Mouse (Mus musculus) C2C12 (cell line): ENCODE measurements at regions not wholly inside any gene's neighbourhood (a gene's known extent, or its start where the extent isn't known, plus 50 kb on each side); places are given as distances from the start of the nearest gene placed in this dataset.

Experiments
- H3K27me3 ChIP-seq: one replicate; pipeline ENCODE4 v1.6.1; 2011; ENCODE audit not compliant: control insufficient read depth, insufficient read depth, insufficient read length
- H3K36me3 ChIP-seq: one replicate; pipeline ENCODE4 v1.6.1; 2011; ENCODE audit not compliant: control insufficient read depth, insufficient read depth
- H3K4me3 ChIP-seq: one replicate; pipeline ENCODE4 v1.5.1; 2011; ENCODE audit warnings: mild to moderate bottlenecking, control low read depth; ENCODE audit not compliant: poor library complexity, insufficient read depth, severe bottlenecking
- H3K79me2 ChIP-seq: one replicate; pipeline ENCODE4 v1.6.1; 2011; ENCODE audit not compliant: control insufficient read depth, insufficient read depth
- H3K79me3 ChIP-seq: one replicate; pipeline ENCODE4 v1.6.1; 2011; ENCODE audit warnings: low read depth, control low read depth
- H3ac ChIP-seq: one replicate; pipeline ENCODE3; 2011; ENCODE audit warnings: low read depth; ENCODE audit not compliant: control insufficient read depth, insufficient read length
- CEBPB ChIP-seq: IDR thresholded peaks from one replicate; pipeline ENCODE4 v1.6.1; 2011; ENCODE audit warnings: low read depth, mild to moderate bottlenecking, control low read depth, moderate library complexity
- CTCF ChIP-seq: IDR thresholded peaks from one replicate; pipeline ENCODE4 v1.5.1; 2011; ENCODE audit not compliant: control insufficient read depth, insufficient read depth, insufficient read length
- FOSL1 ChIP-seq: IDR thresholded peaks from one replicate; pipeline ENCODE4 v1.8.0; 2011; ENCODE audit warnings: mild to moderate bottlenecking, low read length; ENCODE audit not compliant: poor library complexity, insufficient read depth, severe bottlenecking
- MAX ChIP-seq: IDR thresholded peaks from one replicate; pipeline ENCODE4 v1.6.1; 2011; ENCODE audit warnings: mild to moderate bottlenecking, control low read depth
- MYOD1 ChIP-seq: IDR thresholded peaks from one replicate; pipeline ENCODE4 v1.6.1; 2011; ENCODE audit warnings: low read depth; ENCODE audit not compliant: control insufficient read depth, insufficient read length
- MYOG ChIP-seq: IDR thresholded peaks from one replicate; pipeline ENCODE4 v1.6.1; 2011; ENCODE audit not compliant: control insufficient read depth, insufficient read length; ENCODE audit errors: extremely low read depth
- USF1 ChIP-seq: IDR thresholded peaks from one replicate; pipeline ENCODE4 v1.6.1; 2011; ENCODE audit warnings: low read depth, mild to moderate bottlenecking, control low read depth, moderate library complexity

- TF ChIP-seq MYOG: no peak
- no peak for TF ChIP-seq FOSL1
- TF ChIP-seq USF1: no peak
- no peak for TF ChIP-seq CEBPB
- TF ChIP-seq MYOD1: no peak
- TF ChIP-seq MAX: no peak
- TF ChIP-seq CTCF: no peak
- no peaks in the 10 kb centered on the region for H3K79me2 ChIP-seq
- H3K36me3 ChIP-seq: no peaks in the 10 kb centered on the region
- no peak overlapping the region for H3ac ChIP-seq
- no peaks in the 10 kb centered on the region for H3K79me3 ChIP-seq
- H3K27me3 ChIP-seq: peaks cover 22% of the 10 kb centered on the region
- no peak overlapping the region for H3K4me3 ChIP-seq
These were observed 97.9 kb downstream of the Rpap3 start for GRCm38 (mm10) chr15:97607617-97608206.

DNA sequence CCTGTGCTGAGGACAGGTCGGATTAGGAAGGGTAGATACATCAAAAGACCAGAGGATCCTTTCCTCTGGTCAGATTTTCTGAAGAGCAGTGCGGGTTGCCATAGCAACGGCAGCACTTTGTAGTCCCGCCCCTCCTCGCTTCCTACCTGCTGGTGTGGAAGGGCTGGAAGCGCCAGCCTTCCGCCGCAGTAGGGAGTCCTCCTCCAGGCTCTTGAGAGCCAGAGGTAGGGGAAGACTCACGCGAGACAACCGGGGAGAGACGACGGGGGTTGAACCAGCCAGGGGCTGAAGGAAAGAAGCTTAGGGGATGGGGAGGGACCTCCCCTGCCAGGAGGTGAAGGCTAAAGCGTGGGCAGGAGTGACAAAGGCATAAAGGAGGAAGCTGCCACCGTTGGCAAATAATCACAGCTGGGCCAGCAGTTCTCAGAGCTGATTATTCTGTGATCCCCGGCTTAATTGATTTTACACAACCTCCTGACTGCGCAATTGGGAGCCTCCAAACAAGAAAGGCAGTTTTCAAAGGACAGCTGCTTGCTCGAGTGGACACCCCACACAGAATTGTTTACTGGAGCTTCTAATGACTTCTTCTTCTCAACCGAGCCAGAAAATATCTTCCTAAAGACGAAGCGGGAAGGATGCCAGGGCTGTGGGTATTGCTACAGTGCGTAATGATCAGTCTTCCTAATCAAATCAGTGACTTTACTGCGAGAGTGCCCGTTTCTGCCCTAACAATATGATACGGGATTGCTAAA is 98.8 kb downstream of the Rpap3 start:
- Histone ChIP-seq H3K27me3 (peaks cover 22% of the 10 kb centered on the region), H3K79me3 (no peaks in the 10 kb centered on the region), H3K79me2 (no peaks in the 10 kb centered on the region), H3ac (no peak overlapping the region), H3K36me3 (no peaks in the 10 kb centered on the region), H3K4me3 (no peak overlapping the region)
- TF ChIP-seq CTCF (no peak), CEBPB (no peak), USF1 (no peak), MAX (no peak), FOSL1 (no peak), MYOD1 (no peak), MYOG (no peak)

GRCm38 (mm10) chr15:97606232-97606629 is 99.4 kb downstream of the Rpap3 start:
- Histone ChIP-seq H3K79me3 (no peaks in the 10 kb centered on the region), H3K36me3 (no peaks in the 10 kb centered on the region), H3K79me2 (no peaks in the 10 kb centered on the region), H3K4me3 (no peak overlapping the region), H3K27me3 (peaks cover 22% of the 10 kb centered on the region), H3ac (no peak overlapping the region)
- TF ChIP-seq CTCF (no peak), MYOG (no peak), MAX (no peak)

DNA sequence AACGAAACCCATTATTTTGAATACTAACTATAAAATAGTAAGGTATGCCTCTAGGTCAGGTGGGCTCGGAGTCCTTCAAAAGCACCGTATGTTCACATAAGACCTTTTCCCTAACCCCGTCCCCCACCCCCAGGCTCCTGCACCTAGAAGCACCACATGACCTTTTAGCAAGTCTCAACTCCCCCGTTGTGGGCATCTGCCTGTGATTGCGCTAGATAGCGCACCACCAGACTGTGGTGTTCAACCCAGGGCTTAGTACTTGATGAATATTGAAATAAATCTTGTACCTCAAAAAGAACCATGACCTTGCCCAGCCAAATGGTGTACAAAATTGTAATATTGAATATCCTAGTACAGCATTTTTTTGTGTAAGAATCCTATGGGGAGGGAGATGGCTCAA is 99.8 kb downstream of the Rpap3 start:
- H3ac ChIP-seq: no peak overlapping the region

DNA sequence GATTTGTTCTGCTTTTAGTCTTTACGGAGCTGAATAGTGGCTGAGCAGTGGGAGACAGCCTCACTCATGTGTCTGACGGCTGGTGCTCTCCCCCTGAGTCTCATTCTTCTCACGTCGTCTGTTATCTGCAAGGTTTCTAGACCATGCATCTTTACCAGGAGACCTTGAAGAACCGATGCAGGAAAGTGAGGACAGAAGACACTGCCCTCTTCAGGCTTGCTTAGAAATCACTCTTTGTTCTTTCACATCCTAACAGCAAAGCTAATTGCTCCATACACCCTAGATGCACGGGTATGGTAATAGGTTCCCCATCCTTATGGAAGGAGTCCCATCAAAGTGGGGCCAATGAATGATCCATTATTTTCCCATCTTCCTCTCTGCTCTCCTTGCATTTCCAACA is 102.1 kb downstream of the Rpap3 start:
- TF ChIP-seq FOSL1: no peak
- TF ChIP-seq USF1: no peak
- TF ChIP-seq CTCF: no peak
- TF ChIP-seq MYOD1: no peak
- no peak for TF ChIP-seq MAX
- TF ChIP-seq CEBPB: no peak
- no peak for TF ChIP-seq MYOG
- H3K36me3 ChIP-seq: no peaks in the 10 kb centered on the region
- no peak overlapping the region for H3ac ChIP-seq
- no peak overlapping the region for H3K4me3 ChIP-seq
- no peaks in the 10 kb centered on the region for H3K79me2 ChIP-seq
- no peaks in the 10 kb centered on the region for H3K79me3 ChIP-seq
- H3K27me3 ChIP-seq: peaks cover 22% of the 10 kb centered on the region

More for the DNA sequence above, 99.8 kb downstream of the Rpap3 start:
- Histone ChIP-seq H3K36me3 (no peaks in the 10 kb centered on the region), H3K79me2 (no peaks in the 10 kb centered on the region), H3K4me3 (no peak overlapping the region), H3K27me3 (peaks cover 22% of the 10 kb centered on the region), H3K79me3 (no peaks in the 10 kb centered on the region)
- TF ChIP-seq MYOG: no peak
- no peak for TF ChIP-seq USF1
- no peak for TF ChIP-seq CTCF

DNA sequence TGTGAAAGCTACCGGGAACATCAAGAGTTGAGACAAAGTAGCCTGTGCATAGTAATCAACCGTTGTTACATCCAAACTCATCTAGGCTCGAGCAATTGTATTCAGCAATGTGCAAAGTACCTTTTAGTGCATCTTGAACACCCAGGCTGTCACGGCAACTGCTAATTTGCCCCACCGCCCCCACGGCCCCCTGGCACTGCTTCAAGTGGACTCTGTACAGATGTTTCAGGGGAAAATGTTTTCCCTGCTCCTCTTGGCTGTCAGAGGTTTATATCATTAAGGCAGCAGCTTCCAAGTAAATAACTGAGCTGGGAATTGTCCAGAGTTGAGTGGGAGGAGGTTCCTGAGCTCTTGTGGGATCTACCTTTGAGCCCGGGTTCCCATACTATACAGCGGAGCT is 107.4 kb downstream of the Rpap3 start:
- peaks cover 7% of the 10 kb centered on the region for H3K27me3 ChIP-seq
- no peaks in the 10 kb centered on the region for H3K79me3 ChIP-seq
- H3ac ChIP-seq: no peak overlapping the region
- H3K79me2 ChIP-seq: no peaks in the 10 kb centered on the region
- TF ChIP-seq MAX: no peak
- TF ChIP-seq CEBPB: no peak
- no peak for TF ChIP-seq CTCF
- TF ChIP-seq FOSL1: no peak
- TF ChIP-seq MYOD1: no peak
- no peak for TF ChIP-seq USF1
- no peak for TF ChIP-seq MYOG
- no peaks in the 10 kb centered on the region for H3K36me3 ChIP-seq
- no peak overlapping the region for H3K4me3 ChIP-seq
